Mouse (Mus musculus) hindbrain, embryonic 16.5 days (tissue): ENCODE measurements at regions not wholly inside any gene's neighbourhood (a gene's known extent, or its start where the extent isn't known, plus 50 kb on each side); places are given as distances from the start of the nearest gene placed in this dataset.

Source experiments
- ATAC-seq: fragments of 200-750 bp; cut with Nextera tagmentation; 2 replicates; pipeline ENCODE4 v1.8.0; 2017; ENCODE audit warnings: moderate TSS enrichment, moderate library complexity
- H3K27ac ChIP-seq: fragments of 300-500 bp; sonication (generic); 2 replicates; pipeline ENCODE4 v1.5.1; 2014; ENCODE audit warnings: low read depth, mild to moderate bottlenecking, control low read depth, low read length, moderate library complexity
- H3K27me3 ChIP-seq: fragments of 300-500 bp; sonication (generic); replicated peaks from 2 replicates; pipeline ENCODE4 v1.6.1; 2014; ENCODE audit warnings: low read length; ENCODE audit not compliant: control insufficient read depth, insufficient read depth
- H3K36me3 ChIP-seq: fragments of 300-500 bp; sonication (generic); 2 replicates; pipeline ENCODE4 v1.6.1; 2014; ENCODE audit warnings: mild to moderate bottlenecking, low read length, moderate library complexity, mixed read lengths; ENCODE audit not compliant: control insufficient read depth, insufficient read depth
- H3K4me1 ChIP-seq: fragments of 300-500 bp; sonication (generic); 2 replicates; pipeline ENCODE4 v1.6.1; 2014; ENCODE audit warnings: low read depth, low read length; ENCODE audit not compliant: control insufficient read depth, insufficient read depth
- H3K4me2 ChIP-seq: fragments of 300-500 bp; sonication (generic); 2 replicates; pipeline ENCODE4 v1.6.1; 2014; ENCODE audit warnings: mild to moderate bottlenecking, low read length, control low read depth, moderate library complexity
- H3K4me3 ChIP-seq: fragments of 300-500 bp; sonication (generic); 2 replicates; pipeline ENCODE4 v1.5.1; 2014; ENCODE audit warnings: mild to moderate bottlenecking, low read length, control low read depth, moderate library complexity
- H3K9ac ChIP-seq: fragments of 300-500 bp; sonication (generic); 2 replicates; pipeline ENCODE4 v1.6.1; 2014; ENCODE audit warnings: low read depth, mild to moderate bottlenecking, control low read depth, low read length, moderate library complexity
- H3K9me3 ChIP-seq: fragments of 300-500 bp; sonication (generic); 2 replicates; pipeline ENCODE4 v1.6.1; 2014; ENCODE audit warnings: mild to moderate bottlenecking, low read length, moderate library complexity; ENCODE audit not compliant: control insufficient read depth
- WGBS: fragments of 180-500 bp; shearing (Covaris S2); extraction: QIAGEN DNeasy Blood & Tissue Kit; methylation state at CpG from one replicate; pipeline ENCODE4 v1.1.7; 2014; 5-methylcytosine and 5-hydroxymethylcytosine counted together

- no peaks in the 10 kb centered on the region for H3K36me3 ChIP-seq
- no peaks in the 10 kb centered on the region for H3K27me3 ChIP-seq
- no peaks in the 10 kb centered on the region; the same call in 1 of the 2 replicates for H3K4me1 ChIP-seq
- no peak overlapping the region for H3K27ac ChIP-seq
- WGBS = 71% methylated on average over 8 of the region's 8 CpGs
- peak; percentile 52; the same call in 1 of the 2 replicates for ATAC-seq
- H3K4me3 ChIP-seq = no peak overlapping the region
- no peak overlapping the region for H3K4me2 ChIP-seq
- no peaks in the 10 kb centered on the region for H3K9me3 ChIP-seq
- H3K9ac ChIP-seq = no peak overlapping the region
These were observed 177.5 kb downstream of the Fzd1 start for GRCm38 (mm10) chr5:4580185-4580839.

- no peak for ATAC-seq
- Histone ChIP-seq H3K4me3 (no peak overlapping the region), H3K9ac (no peak overlapping the region), H3K27ac (no peak overlapping the region), H3K36me3 (no peaks in the 10 kb centered on the region), H3K9me3 (no peaks in the 10 kb centered on the region), H3K27me3 (no peaks in the 10 kb centered on the region), H3K4me2 (no peak overlapping the region), H3K4me1 (no peaks in the 10 kb centered on the region; the same call in 1 of the 2 replicates)
- WGBS = 70% methylated on average over 3 of the region's 3 CpGs
These were observed 179.0 kb downstream of the Fzd1 start for GRCm38 (mm10) chr5:4578856-4579255.

GRCm38 (mm10) chr5:4577179-4577578 lies 180.7 kb downstream of the Fzd1 start:
- no peak overlapping the region for H3K9ac ChIP-seq
- WGBS = 87% methylated on average over 6 of the region's 6 CpGs
- no peaks in the 10 kb centered on the region; the same call in 1 of the 2 replicates for H3K4me1 ChIP-seq
- ATAC-seq = no peak
- H3K9me3 ChIP-seq = no peaks in the 10 kb centered on the region
- H3K27me3 ChIP-seq = no peaks in the 10 kb centered on the region
- no peak overlapping the region for H3K4me2 ChIP-seq
- H3K36me3 ChIP-seq = no peaks in the 10 kb centered on the region
- H3K27ac ChIP-seq = no peak overlapping the region
- no peak overlapping the region for H3K4me3 ChIP-seq

- H3K36me3 ChIP-seq = no peaks in the 10 kb centered on the region
- WGBS = 82% methylated on average over 6 of the region's 6 CpGs
- no peak overlapping the region for H3K4me3 ChIP-seq
- no peak for ATAC-seq
- H3K4me2 ChIP-seq = no peak overlapping the region
- H3K9me3 ChIP-seq = no peaks in the 10 kb centered on the region
- no peaks in the 10 kb centered on the region for H3K27me3 ChIP-seq
- no peak overlapping the region for H3K27ac ChIP-seq
- H3K9ac ChIP-seq = no peak overlapping the region
- H3K4me1 ChIP-seq = no peaks in the 10 kb centered on the region
These were observed 194.0 kb downstream of the Fzd1 start for GRCm38 (mm10) chr5:4563862-4564261.

- no peaks in the 10 kb centered on the region for H3K36me3 ChIP-seq
- H3K9ac ChIP-seq = no peak overlapping the region
- no peaks in the 10 kb centered on the region for H3K27me3 ChIP-seq
- no peak overlapping the region for H3K27ac ChIP-seq
- H3K4me2 ChIP-seq = no peak overlapping the region
- H3K9me3 ChIP-seq = peaks cover 3% of the 10 kb centered on the region
- no peaks in the 10 kb centered on the region for H3K4me1 ChIP-seq
- WGBS = 61% methylated on average over 8 of the region's 8 CpGs
- H3K4me3 ChIP-seq = no peak overlapping the region
- ATAC-seq = no peak
These were observed 196.2 kb downstream of the Fzd1 start for GRCm38 (mm10) chr5:4561661-4562060.

- Histone ChIP-seq H3K27ac (no peak overlapping the region), H3K9me3 (peaks cover 3% of the 10 kb centered on the region), H3K9ac (no peak overlapping the region), H3K36me3 (no peaks in the 10 kb centered on the region), H3K4me1 (no peaks in the 10 kb centered on the region), H3K4me2 (no peak overlapping the region), H3K27me3 (no peaks in the 10 kb centered on the region), H3K4me3 (no peak overlapping the region)
- 84% methylated on average over 4 of the region's 4 CpGs for WGBS
- no peak for ATAC-seq
These were observed 196.7 kb downstream of the Fzd1 start for GRCm38 (mm10) chr5:4561139-4561470.

DNA sequence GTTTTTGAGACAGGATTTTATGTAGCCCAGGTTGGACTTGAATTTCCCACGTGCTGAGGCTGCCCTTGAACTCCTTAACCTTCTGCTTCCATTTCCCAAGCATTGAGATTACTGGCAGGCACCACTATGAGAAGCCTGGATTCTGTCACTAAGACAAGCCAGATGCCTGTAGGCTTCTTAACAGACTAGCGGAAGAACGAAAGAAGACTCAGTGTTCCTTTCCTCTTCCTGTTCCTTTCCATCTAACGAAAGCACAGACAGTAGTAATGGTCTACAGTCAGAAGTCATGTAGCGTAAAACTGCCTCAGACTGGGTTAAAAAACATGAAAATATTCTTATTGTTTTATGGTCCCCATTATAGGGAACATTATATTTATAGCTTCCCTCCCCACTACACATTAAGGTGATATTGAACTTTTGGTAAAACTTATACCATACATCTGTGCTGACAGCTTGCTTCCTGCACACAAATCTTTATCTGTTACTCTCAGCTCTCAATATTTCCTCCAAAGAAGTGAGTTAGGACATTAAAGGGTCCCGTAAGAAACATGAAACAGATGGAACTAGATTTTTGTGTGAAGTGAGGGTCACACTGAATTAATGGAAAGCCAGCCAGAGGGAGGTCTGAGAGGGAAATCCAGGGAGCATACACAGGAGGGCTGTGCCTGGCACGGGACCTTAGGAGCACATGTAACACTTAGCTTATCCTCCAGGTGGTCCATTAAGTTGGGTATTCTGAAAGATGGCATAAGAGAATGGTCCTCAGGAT lies 197.3 kb downstream of the Fzd1 start:
- no peak overlapping the region for H3K27ac ChIP-seq
- no peaks in the 10 kb centered on the region for H3K27me3 ChIP-seq
- 88% methylated on average over 7 of the region's 7 CpGs for WGBS
- H3K4me2 ChIP-seq = no peak overlapping the region
- H3K4me1 ChIP-seq = no peaks in the 10 kb centered on the region
- H3K9me3 ChIP-seq = peaks cover 3% of the 10 kb centered on the region
- no peak for ATAC-seq
- no peak overlapping the region for H3K9ac ChIP-seq
- H3K4me3 ChIP-seq = no peak overlapping the region
- no peaks in the 10 kb centered on the region for H3K36me3 ChIP-seq

DNA sequence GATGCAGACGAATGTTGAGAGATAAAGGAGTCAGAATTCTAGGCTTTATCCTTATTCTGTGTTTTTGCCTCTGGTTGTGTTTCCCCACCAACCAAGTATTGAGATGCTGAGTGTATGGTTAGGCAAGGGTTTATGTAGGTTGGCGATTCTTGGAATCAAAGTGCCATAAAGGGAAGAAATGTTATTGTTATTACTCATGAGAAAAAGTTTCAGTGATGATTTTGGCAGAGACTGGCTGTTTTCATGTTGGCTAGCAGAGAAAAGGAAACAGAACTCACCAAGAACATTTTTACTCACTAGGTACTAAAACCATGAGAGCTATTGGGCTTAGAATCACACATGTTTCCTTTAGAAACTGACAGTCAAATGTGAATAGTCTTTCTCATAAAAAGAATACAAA lies 202.9 kb downstream of the Fzd1 start:
- ATAC-seq = no peak
- Histone ChIP-seq H3K27me3 (no peaks in the 10 kb centered on the region), H3K36me3 (no peaks in the 10 kb centered on the region), H3K4me1 (no peaks in the 10 kb centered on the region), H3K9ac (no peak overlapping the region), H3K4me3 (no peak overlapping the region), H3K9me3 (peaks cover 3% of the 10 kb centered on the region), H3K27ac (no peak overlapping the region), H3K4me2 (no peak overlapping the region)
- 66% methylated on average over 2 of the region's 2 CpGs for WGBS

DNA sequence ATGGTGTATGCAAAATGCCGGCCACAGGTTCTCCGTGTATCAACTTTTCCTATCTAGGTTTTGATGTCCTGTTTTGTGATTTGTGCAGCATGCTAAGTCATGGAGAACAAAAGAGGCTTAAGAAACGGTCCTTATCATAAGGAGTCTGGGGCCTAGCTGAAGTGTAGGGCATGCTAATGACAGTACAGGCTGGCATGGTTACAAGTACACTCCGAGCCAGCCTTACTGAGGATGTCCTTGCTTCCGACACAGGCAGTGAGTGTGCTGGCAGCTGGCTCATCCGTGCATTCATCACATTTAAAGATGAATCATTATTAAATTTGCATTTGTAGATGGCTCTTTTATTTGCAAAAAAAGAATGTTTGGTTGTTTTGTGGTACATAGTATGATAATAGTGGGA lies 219.3 kb downstream of the Fzd1 start:
- Histone ChIP-seq H3K4me2 (no peak overlapping the region), H3K9me3 (no peaks in the 10 kb centered on the region), H3K9ac (no peak overlapping the region), H3K27me3 (no peaks in the 10 kb centered on the region), H3K27ac (no peak overlapping the region), H3K36me3 (no peaks in the 10 kb centered on the region), H3K4me1 (no peaks in the 10 kb centered on the region), H3K4me3 (no peak overlapping the region)
- 40% methylated on average over 6 of the region's 6 CpGs for WGBS
- peak; percentile 86 for ATAC-seq
